Mouse (Mus musculus): ENCODE measurements around the gene Prss22. TPM values are rescaled to one million over a fixed set of nuclear protein-coding genes. Genes with fewer than 3 reads are reported as not detected.

Gene Prss22
- polyA plus RNA-seq, 1 experiment from 2014 or later = 3.1 TPM

- no peak overlapping the region for H3K4me2 ChIP-seq (replicated peaks; ENCODE audit: low read depth, low read length)
- H3K27ac ChIP-seq (ENCODE audit: low read length) = no peak overlapping the region
- no peaks in the 10 kb centered on the region for H3K27me3 ChIP-seq (ENCODE audit: control insufficient read depth, insufficient read depth, low read length)
- 73% methylated on average over 1 of the region's 1 CpGs for WGBS
- H3K4me1 ChIP-seq (ENCODE audit: control insufficient read depth, insufficient read depth, low read length) = no peaks in the 10 kb centered on the region
- no peaks in the 10 kb centered on the region for H3K9me3 ChIP-seq (ENCODE audit: control insufficient read depth, low read depth, low read length)
- H3K36me3 ChIP-seq (ENCODE audit: control insufficient read depth, insufficient read depth, low read length) = no peaks in the 10 kb centered on the region
- no peak overlapping the region for H3K9ac ChIP-seq (replicated peaks; ENCODE audit: low read depth, low read length)
- no peak overlapping the region for H3K4me3 ChIP-seq (ENCODE audit: low read depth, low read length)
- no peak for ATAC-seq (ENCODE audit: insufficient number of reproducible peaks, insufficient read depth, low FRiP score, low read depth)
Measured at GRCm38 (mm10) chr17:24007391-24007790, 9.5 kb upstream of the Prss22 start.

DNA sequence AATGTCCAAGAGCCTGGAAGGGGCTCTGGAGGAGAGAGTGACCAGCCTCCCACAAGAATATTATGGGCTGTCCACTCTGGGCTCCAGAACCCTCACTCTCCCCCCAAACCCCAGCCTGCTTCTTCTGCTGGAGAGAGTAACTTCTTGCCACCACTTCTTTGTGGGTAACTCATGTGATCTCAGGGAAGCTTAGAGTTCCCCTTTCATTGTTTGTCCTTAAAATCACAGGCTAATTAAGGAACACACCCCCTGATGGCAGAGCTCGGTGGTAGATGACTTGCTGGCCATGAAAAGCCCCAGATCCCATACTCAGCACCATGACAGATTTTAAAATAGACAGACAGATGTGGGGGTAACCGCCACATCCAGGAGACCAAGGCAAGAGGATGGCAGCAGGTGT is 9.0 kb upstream of the Prss22 start:
- Histone ChIP-seq H3K4me1 (ENCODE audit: control insufficient read depth, insufficient read depth, low read length) (no peaks in the 10 kb centered on the region), H3K27ac (ENCODE audit: low read length) (no peak overlapping the region), H3K4me2 (replicated peaks; ENCODE audit: low read depth, low read length) (no peak overlapping the region), H3K9ac (replicated peaks; ENCODE audit: low read depth, low read length) (no peak overlapping the region), H3K27me3 (ENCODE audit: control insufficient read depth, insufficient read depth, low read length) (no peaks in the 10 kb centered on the region), H3K36me3 (ENCODE audit: control insufficient read depth, insufficient read depth, low read length) (no peaks in the 10 kb centered on the region), H3K4me3 (ENCODE audit: low read depth, low read length) (no peak overlapping the region), H3K9me3 (ENCODE audit: control insufficient read depth, low read depth, low read length) (no peaks in the 10 kb centered on the region)
- ATAC-seq (ENCODE audit: insufficient number of reproducible peaks, insufficient read depth, low FRiP score, low read depth) = no peak
- WGBS = 56% methylated on average over 2 of the region's 2 CpGs

- Histone ChIP-seq H3K4me3 (ENCODE audit: low read depth, low read length) (no peak overlapping the region), H3K27ac (ENCODE audit: low read length) (no peak overlapping the region), H3K27me3 (ENCODE audit: control insufficient read depth, insufficient read depth, low read length) (no peaks in the 10 kb centered on the region), H3K36me3 (ENCODE audit: control insufficient read depth, insufficient read depth, low read length) (no peaks in the 10 kb centered on the region), H3K9me3 (ENCODE audit: control insufficient read depth, low read depth, low read length) (no peaks in the 10 kb centered on the region), H3K4me2 (replicated peaks; ENCODE audit: low read depth, low read length) (no peak overlapping the region), H3K4me1 (ENCODE audit: control insufficient read depth, insufficient read depth, low read length) (no peaks in the 10 kb centered on the region), H3K9ac (replicated peaks; ENCODE audit: low read depth, low read length) (no peak overlapping the region)
- ATAC-seq (ENCODE audit: insufficient number of reproducible peaks, insufficient read depth, low FRiP score, low read depth) = no peak
- WGBS = 97% methylated on average over 3 of the region's 3 CpGs
Measured at GRCm38 (mm10) chr17:24005049-24005448, 7.1 kb upstream of the Prss22 start.

GRCm38 (mm10) chr17:24004071-24004665 is 6.3 kb upstream of the Prss22 start:
- H3K4me3 ChIP-seq (ENCODE audit: low read depth, low read length) = no peak overlapping the region
- H3K4me2 ChIP-seq (replicated peaks; ENCODE audit: low read depth, low read length) = no peak overlapping the region
- H3K27me3 ChIP-seq (ENCODE audit: control insufficient read depth, insufficient read depth, low read length) = no peaks in the 10 kb centered on the region
- 92% methylated on average over 14 of the region's 14 CpGs for WGBS
- H3K4me1 ChIP-seq (ENCODE audit: control insufficient read depth, insufficient read depth, low read length) = no peaks in the 10 kb centered on the region
- H3K9me3 ChIP-seq (ENCODE audit: control insufficient read depth, low read depth, low read length) = no peaks in the 10 kb centered on the region
- ATAC-seq (ENCODE audit: insufficient number of reproducible peaks, insufficient read depth, low FRiP score, low read depth) = no peak
- no peak overlapping the region for H3K9ac ChIP-seq (replicated peaks; ENCODE audit: low read depth, low read length)
- H3K36me3 ChIP-seq (ENCODE audit: control insufficient read depth, insufficient read depth, low read length) = no peaks in the 10 kb centered on the region
- no peak overlapping the region for H3K27ac ChIP-seq (ENCODE audit: low read length)

DNA sequence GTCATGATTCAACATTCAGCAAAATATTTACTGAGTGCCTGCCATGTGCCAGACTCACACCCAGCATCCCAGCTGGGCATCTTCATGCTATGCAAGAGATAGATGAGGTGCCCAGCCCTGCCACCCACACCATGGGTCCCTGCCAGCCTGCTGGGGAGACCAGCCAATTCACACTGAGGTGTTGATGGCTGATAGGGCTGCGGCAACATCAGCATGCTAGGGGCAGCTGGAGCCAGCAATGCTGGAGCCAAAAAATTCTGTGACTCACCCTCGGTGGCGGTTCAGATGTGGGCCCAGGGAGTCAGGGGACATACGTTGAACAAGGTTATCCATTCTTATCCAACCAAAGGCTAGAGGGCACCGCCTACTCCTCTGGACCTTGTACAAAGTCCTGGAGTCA is 2.5 kb upstream of the Prss22 start:
- H3K36me3 ChIP-seq (ENCODE audit: control insufficient read depth, insufficient read depth, low read length) = no peaks in the 10 kb centered on the region
- H3K27me3 ChIP-seq (ENCODE audit: control insufficient read depth, insufficient read depth, low read length) = no peaks in the 10 kb centered on the region
- H3K9ac ChIP-seq (replicated peaks; ENCODE audit: low read depth, low read length) = no peak overlapping the region
- no peak overlapping the region for H3K4me3 ChIP-seq (ENCODE audit: low read depth, low read length)
- no peaks in the 10 kb centered on the region for H3K9me3 ChIP-seq (ENCODE audit: control insufficient read depth, low read depth, low read length)
- no peak overlapping the region for H3K27ac ChIP-seq (ENCODE audit: low read length)
- H3K4me2 ChIP-seq (replicated peaks; ENCODE audit: low read depth, low read length) = no peak overlapping the region
- no peaks in the 10 kb centered on the region for H3K4me1 ChIP-seq (ENCODE audit: control insufficient read depth, insufficient read depth, low read length)
- no peak for ATAC-seq (ENCODE audit: insufficient number of reproducible peaks, insufficient read depth, low FRiP score, low read depth)
- 43% methylated on average over 5 of the region's 5 CpGs for WGBS

DNA sequence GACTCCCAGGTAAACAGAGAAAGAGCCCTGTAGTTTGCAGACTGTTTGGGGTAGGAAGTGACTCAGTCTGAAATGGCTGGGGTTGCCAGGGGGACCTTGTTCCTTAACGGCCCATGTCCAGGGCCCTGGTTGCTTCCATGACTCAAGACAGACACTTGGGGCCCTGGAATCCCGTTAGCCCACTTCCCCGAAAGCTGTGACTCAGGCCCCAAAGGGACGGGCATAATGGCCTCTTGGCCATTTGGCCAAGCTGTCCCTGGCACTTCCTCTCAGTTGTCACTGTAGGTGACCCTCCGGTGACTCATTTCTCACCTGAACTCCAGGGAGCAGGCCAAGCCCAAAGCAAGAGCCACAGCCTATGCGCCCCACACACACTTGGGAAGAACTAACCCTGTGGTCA is 483 bp upstream of the Prss22 start:
- Histone ChIP-seq H3K9ac (replicated peaks; ENCODE audit: low read depth, low read length) (no peak overlapping the region), H3K27me3 (ENCODE audit: control insufficient read depth, insufficient read depth, low read length) (no peaks in the 10 kb centered on the region), H3K4me3 (ENCODE audit: low read depth, low read length) (no peak overlapping the region), H3K4me2 (replicated peaks; ENCODE audit: low read depth, low read length) (no peak overlapping the region), H3K9me3 (ENCODE audit: control insufficient read depth, low read depth, low read length) (no peaks in the 10 kb centered on the region), H3K4me1 (ENCODE audit: control insufficient read depth, insufficient read depth, low read length) (peaks cover 6% of the 10 kb centered on the region; the same call in 1 of the 2 replicates), H3K27ac (ENCODE audit: low read length) (no peak overlapping the region), H3K36me3 (ENCODE audit: control insufficient read depth, insufficient read depth, low read length) (no peaks in the 10 kb centered on the region)
- ATAC-seq (ENCODE audit: insufficient number of reproducible peaks, insufficient read depth, low FRiP score, low read depth) = no peak
- 49% methylated on average over 6 of the region's 6 CpGs for WGBS

GRCm38 (mm10) chr17:23995421-23995820 is 2.5 kb downstream of the Prss22 start:
- Histone ChIP-seq H3K4me1 (ENCODE audit: control insufficient read depth, insufficient read depth, low read length) (peaks cover 10% of the 10 kb centered on the region), H3K9ac (replicated peaks; ENCODE audit: low read depth, low read length) (no peak overlapping the region), H3K27ac (ENCODE audit: low read length) (no peak overlapping the region), H3K27me3 (ENCODE audit: control insufficient read depth, insufficient read depth, low read length) (no peaks in the 10 kb centered on the region), H3K4me3 (ENCODE audit: low read depth, low read length) (no peak overlapping the region), H3K9me3 (ENCODE audit: control insufficient read depth, low read depth, low read length) (no peaks in the 10 kb centered on the region), H3K36me3 (ENCODE audit: control insufficient read depth, insufficient read depth, low read length) (no peaks in the 10 kb centered on the region), H3K4me2 (replicated peaks; ENCODE audit: low read depth, low read length) (no peak overlapping the region)
- no peak for ATAC-seq (ENCODE audit: insufficient number of reproducible peaks, insufficient read depth, low FRiP score, low read depth)
- WGBS = 51% methylated on average over 1 of the region's 1 CpGs

- H3K4me1 ChIP-seq (ENCODE audit: control insufficient read depth, insufficient read depth, low read length) = peaks cover 10% of the 10 kb centered on the region
- H3K4me2 ChIP-seq (replicated peaks; ENCODE audit: low read depth, low read length) = no peak overlapping the region
- H3K4me3 ChIP-seq (ENCODE audit: low read depth, low read length) = no peak overlapping the region
- no peak overlapping the region for H3K9ac ChIP-seq (replicated peaks; ENCODE audit: low read depth, low read length)
- ATAC-seq (ENCODE audit: insufficient number of reproducible peaks, insufficient read depth, low FRiP score, low read depth) = no peak
- no peaks in the 10 kb centered on the region for H3K27me3 ChIP-seq (ENCODE audit: control insufficient read depth, insufficient read depth, low read length)
- H3K9me3 ChIP-seq (ENCODE audit: control insufficient read depth, low read depth, low read length) = no peaks in the 10 kb centered on the region
- 67% methylated on average over 7 of the region's 7 CpGs for WGBS
- H3K27ac ChIP-seq (ENCODE audit: low read length) = no peak overlapping the region
- H3K36me3 ChIP-seq (ENCODE audit: control insufficient read depth, insufficient read depth, low read length) = no peaks in the 10 kb centered on the region
Measured at GRCm38 (mm10) chr17:23994667-23995066, 3.2 kb downstream of the Prss22 start.
